Mouse (Mus musculus): Measurements from ENCODE around the gene C1qtnf12. TPM values are rescaled to one million over a fixed set of nuclear protein-coding genes. Genes with fewer than 3 reads are reported as not detected.
A peak's percentile ranks its signal among the peaks of the same experiment; 100 is the strongest.

C1qtnf12 gene
- total and polyA plus RNA-seq, 3 experiments = 21.1 to 25.0 (median 24.5) TPM

- in situ Hi-C loops (cut with MboI; ENCODE audit: low pct_ligation_motif_present, low pct_unique_long_range_greater_than_20kb, low sequenced_read_pairs) (loop anchor here (10.0 kb wide), 1 partner anchor 132 kb away; no protein-coding TSS in a partner anchor), dilution Hi-C loops (cut with MboI; ENCODE audit: extremely low pct_ligation_motif_present, extremely low pct_unique_long_range_greater_than_20kb, low sequenced_read_pairs) (no loop called here)
- no peak for DNase-seq (ENCODE audit: extremely low read depth)
- Histone ChIP-seq H3K36me3 (replicated peaks in 1 of 2; ENCODE audit: control insufficient read depth in 1 of 2, insufficient read depth in 1 of 2, low read length in 1 of 2) (peaks cover 23 to 61% of the 10 kb centered on the region in 2 experiments), H3K4me2 (ENCODE audit: insufficient read depth, low read depth, poor library complexity, severe bottlenecking) (no peak overlapping the region), H3K9ac (ENCODE audit: insufficient read depth, low read depth) (no peak overlapping the region), H3K4me3 (replicated peaks in 1 of 3; ENCODE audit: low read depth in 2 of 3, low read length in 2 of 3, poor library complexity in 1 of 3) (peak overlapping the region in 2 of 3 experiments; percentile 36 to 60), H3K79me2 (replicated peaks; ENCODE audit: control insufficient read depth, extremely low read depth, insufficient read depth, poor library complexity, severe bottlenecking) (no peaks in the 10 kb centered on the region), H3K4me1 (ENCODE audit: control insufficient read depth in 1 of 2, insufficient read depth in 2 of 2) (peaks cover 0 to 28% of the 10 kb centered on the region in 2 experiments; a peak in 2 of 4 replicates), H3K9me3 (replicated peaks; ENCODE audit: low read length) (no peaks in the 10 kb centered on the region), H3K27me3 (replicated peaks) (no peaks in the 10 kb centered on the region), H3K27ac (ENCODE audit: insufficient read depth, low read depth) (no peak overlapping the region)
- TF ChIP-seq POLR2A (IDR thresholded peaks at IDR 0.05; ENCODE audit: low read depth, low read length) (no peak), NELFE (IDR thresholded peaks at IDR 0.05; ENCODE audit: low read depth, low read length) (no peak), BHLHE40 (IDR thresholded peaks at IDR 0.05; ENCODE audit: low read depth, low read length) (no peak), MAZ (IDR thresholded peaks at IDR 0.05; ENCODE audit: low read depth, low read length) (no peak), SIN3A (IDR thresholded peaks at IDR 0.05; ENCODE audit: low read length) (no peak), MXI1 (IDR thresholded peaks at IDR 0.05; ENCODE audit: low read depth, low read length) (no peak), JUN (IDR thresholded peaks at IDR 0.05; ENCODE audit: insufficient read depth, low read depth, low read length) (no peak), CHD2 (IDR thresholded peaks at IDR 0.05; ENCODE audit: low read length) (no peak), ZMIZ1 (IDR thresholded peaks at IDR 0.05; ENCODE audit: low read depth, low read length) (no peak), GABPA (IDR thresholded peaks at IDR 0.05; ENCODE audit: insufficient replicate concordance, low read depth, low read length) (no peak), E2F4 (IDR thresholded peaks at IDR 0.05; ENCODE audit: insufficient replicate concordance, low read depth, low read length) (no peak), KAT2A (IDR thresholded peaks at IDR 0.05; ENCODE audit: insufficient replicate concordance, low read length) (no peak), HCFC1 (IDR thresholded peaks at IDR 0.05; ENCODE audit: low read depth, low read length) (no peak), JUND (conservative IDR thresholded peaks at IDR 0.05; ENCODE audit: low read depth, low read length) (no peak)
Observed at GRCm38 (mm10) chr4:155963106-155963505, 988 bp downstream of the C1qtnf12 start.

- Histone ChIP-seq H3K27ac (ENCODE audit: insufficient read depth, low read depth) (no peak overlapping the region), H3K9ac (ENCODE audit: insufficient read depth, low read depth) (no peak overlapping the region), H3K79me2 (replicated peaks; ENCODE audit: control insufficient read depth, extremely low read depth, insufficient read depth, poor library complexity, severe bottlenecking) (no peaks in the 10 kb centered on the region), H3K4me3 (replicated peaks in 1 of 3; ENCODE audit: low read depth in 2 of 3, low read length in 2 of 3, poor library complexity in 1 of 3) (no peak overlapping the region), H3K27me3 (replicated peaks) (no peaks in the 10 kb centered on the region), H3K36me3 (replicated peaks in 1 of 2; ENCODE audit: control insufficient read depth in 1 of 2, insufficient read depth in 1 of 2, low read length in 1 of 2) (peaks cover 19 to 56% of the 10 kb centered on the region in 2 experiments), H3K9me3 (replicated peaks; ENCODE audit: low read length) (no peaks in the 10 kb centered on the region), H3K4me1 (ENCODE audit: control insufficient read depth in 1 of 2, insufficient read depth in 2 of 2) (peaks cover 0 to 26% of the 10 kb centered on the region in 2 experiments; a peak in 2 of 4 replicates), H3K4me2 (ENCODE audit: insufficient read depth, low read depth, poor library complexity, severe bottlenecking) (no peak overlapping the region)
- in situ Hi-C loops (cut with MboI; ENCODE audit: low pct_ligation_motif_present, low pct_unique_long_range_greater_than_20kb, low sequenced_read_pairs) (loop anchor here (10.0 kb wide), 1 partner anchor 130 kb away; no protein-coding TSS in a partner anchor), dilution Hi-C loops (cut with MboI; ENCODE audit: extremely low pct_ligation_motif_present, extremely low pct_unique_long_range_greater_than_20kb, low sequenced_read_pairs) (no loop called here)
- DNase-seq (ENCODE audit: extremely low read depth) = no peak
- no peak for TF ChIP-seq ZNF384 (IDR thresholded peaks at IDR 0.05; ENCODE audit: low read depth, low read length)
- no peak for TF ChIP-seq PAX5 (IDR thresholded peaks at IDR 0.05; ENCODE audit: low read length)
- no peak for TF ChIP-seq KAT2A (IDR thresholded peaks at IDR 0.05; ENCODE audit: insufficient replicate concordance, low read length)
- TF ChIP-seq ZMIZ1 (IDR thresholded peaks at IDR 0.05; ENCODE audit: low read depth, low read length) = no peak
- no peak for TF ChIP-seq ZKSCAN1 (IDR thresholded peaks at IDR 0.05; ENCODE audit: borderline replicate concordance, low read depth, low read length)
- TF ChIP-seq USF2 (conservative IDR thresholded peaks at IDR 0.05; ENCODE audit: low read depth, low read length) = no peak
- TF ChIP-seq RCOR1 (conservative IDR thresholded peaks at IDR 0.05; ENCODE audit: low read depth, low read length) = no peak
- no peak for TF ChIP-seq ETS1 (conservative IDR thresholded peaks at IDR 0.05; ENCODE audit: low read depth, low read length)
- TF ChIP-seq MEF2A (IDR thresholded peaks at IDR 0.05; ENCODE audit: borderline replicate concordance, low read depth, low read length) = no peak
- no peak for TF ChIP-seq UBTF (IDR thresholded peaks at IDR 0.05; ENCODE audit: low read depth, low read length)
- no peak for TF ChIP-seq MXI1 (IDR thresholded peaks at IDR 0.05; ENCODE audit: low read depth, low read length)
- no peak for TF ChIP-seq EP300 (IDR thresholded peaks at IDR 0.05; ENCODE audit: low read length)
- TF ChIP-seq HCFC1 (IDR thresholded peaks at IDR 0.05; ENCODE audit: low read depth, low read length) = no peak
- TF ChIP-seq CTCF (conservative IDR thresholded peaks at IDR 0.05 in 1 of 2, IDR thresholded peaks at IDR 0.05 in 1 of 2; ENCODE audit: low read depth in 2 of 2, low read length in 2 of 2) = no peak
- no peak for TF ChIP-seq GABPA (IDR thresholded peaks at IDR 0.05; ENCODE audit: insufficient replicate concordance, low read depth, low read length)
- TF ChIP-seq JUND (conservative IDR thresholded peaks at IDR 0.05; ENCODE audit: low read depth, low read length) = no peak
- TF ChIP-seq MYC (IDR thresholded peaks at IDR 0.05; ENCODE audit: low read depth, low read length) = no peak
Observed at GRCm38 (mm10) chr4:155964396-155964795, 2.3 kb downstream of the C1qtnf12 start.
